Mouse (Mus musculus) forebrain, embryonic 14.5 days (tissue): ENCODE data around the gene Gabrb1. TPM values are rescaled to one million over a fixed set of nuclear protein-coding genes. Genes with fewer than 3 reads are reported as not detected.
A peak's percentile ranks its signal among the peaks of the same experiment; 100 is the strongest.

Source experiments
- ATAC-seq: fragments of 200-750 bp; cut with Nextera tagmentation; 2 replicates; pipeline ENCODE4 v1.8.0; 2017; ENCODE audit warnings: mild to moderate bottlenecking, moderate library complexity
- DNase-seq: peaks from one replicate; pipeline ENCODE4 v3.0.0-alpha.2; 2015; ENCODE audit warnings: low spot score
- H3K27ac ChIP-seq: fragments of 300-500 bp; sonication (generic); 2 replicates; pipeline ENCODE4 v1.5.1; 2014; ENCODE audit warnings: low read depth, mild to moderate bottlenecking, control low read depth, low read length, moderate library complexity
- H3K27me3 ChIP-seq: fragments of 300-500 bp; sonication (generic); replicated peaks from 2 replicates; pipeline ENCODE4 v1.6.1; 2014; ENCODE audit warnings: low read length, control low read depth, mixed read lengths; ENCODE audit not compliant: control insufficient read depth, insufficient read depth
- H3K36me3 ChIP-seq: fragments of 300-500 bp; sonication (generic); 2 replicates; pipeline ENCODE4 v1.6.1; 2014; ENCODE audit warnings: low read length, control low read depth; ENCODE audit not compliant: control insufficient read depth, insufficient read depth
- H3K4me1 ChIP-seq: fragments of 300-500 bp; sonication (generic); 2 replicates; pipeline ENCODE4 v1.6.1; 2014; ENCODE audit warnings: antibody characterized with exemption, low read length, control low read depth; ENCODE audit not compliant: control insufficient read depth, insufficient read depth
- H3K4me2 ChIP-seq: fragments of 300-500 bp; sonication (generic); 2 replicates; pipeline ENCODE4 v1.6.1; 2014; ENCODE audit warnings: mild to moderate bottlenecking, control low read depth, low read length
- H3K4me3 ChIP-seq: fragments of 300-500 bp; sonication (generic); 2 replicates; pipeline ENCODE4 v1.5.1; 2014; ENCODE audit warnings: low read depth, low read length, control low read depth
- H3K9ac ChIP-seq: fragments of 300-500 bp; sonication (generic); 2 replicates; pipeline ENCODE4 v1.6.1; 2014; ENCODE audit warnings: mild to moderate bottlenecking, low read length, control low read depth, moderate library complexity
- H3K9me3 ChIP-seq: fragments of 300-500 bp; sonication (generic); replicated peaks from 2 replicates; pipeline ENCODE4 v1.6.1; 2016; ENCODE audit warnings: low read length, control low read depth, mixed read lengths; ENCODE audit not compliant: control insufficient read depth
- WGBS: fragments of 180-500 bp; shearing (Covaris S2); extraction: QIAGEN DNeasy Blood & Tissue Kit; methylation state at CpG from one replicate; pipeline ENCODE4 v1.1.7; 2014; 5-methylcytosine and 5-hydroxymethylcytosine counted together
- polyA plus RNA-seq: library from polyadenylated mRNA; unstranded; fragments of >200 nt; fragmentation: Nextera tagmentation; extraction: Ambion mirVana; gene quantifications from 2 replicates; pipeline ENCODE4 v1.2.1, GENCODE M21; 2014

The Gabrb1 gene
- polyA plus RNA-seq, 1 experiment from 2014 or later, result 8.5 TPM

DNA sequence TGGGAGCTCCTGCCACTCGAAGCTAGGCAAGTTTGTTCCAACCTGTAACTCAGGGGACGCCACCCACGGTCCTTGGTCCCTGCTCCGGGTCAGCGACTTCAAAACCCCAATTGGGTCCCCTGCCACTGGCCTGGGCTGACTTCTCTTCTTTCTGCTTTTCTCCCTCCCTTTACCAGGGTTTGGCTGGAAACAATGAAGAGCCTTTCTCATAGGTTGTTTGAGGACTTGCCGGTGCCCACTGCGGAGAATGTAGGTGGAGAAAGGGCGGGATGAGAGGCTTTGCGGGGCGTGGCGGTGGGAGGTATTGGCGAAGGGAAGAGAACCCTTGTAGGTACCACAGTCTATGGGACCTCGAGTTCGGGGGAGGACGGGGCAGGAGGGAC lies 193 bp downstream of the Gabrb1 start, which contains the start of gene Gabra4:
Gabra4 (minus strand) TSS at position 194 of the 383 bp plus-strand sequence.
- no peaks in the 10 kb centered on the region for H3K27me3 ChIP-seq
- H3K4me1 ChIP-seq, result no peaks in the 10 kb centered on the region
- peak; percentile 47 for ATAC-seq
- H3K36me3 ChIP-seq, result no peaks in the 10 kb centered on the region
- peak within 1 kb of the TSS; percentile 98 for H3K4me2 ChIP-seq
- WGBS, result 1% methylated on average over 15 of the region's 15 CpGs
- no peaks in the 10 kb centered on the region for H3K9me3 ChIP-seq
- peak within 1 kb of the TSS; percentile 59 for H3K9ac ChIP-seq
- DNase-seq, result no peak
- H3K27ac ChIP-seq, result no peak within 1 kb of the TSS
- H3K4me3 ChIP-seq, result peak within 1 kb of the TSS; percentile 53

DNA sequence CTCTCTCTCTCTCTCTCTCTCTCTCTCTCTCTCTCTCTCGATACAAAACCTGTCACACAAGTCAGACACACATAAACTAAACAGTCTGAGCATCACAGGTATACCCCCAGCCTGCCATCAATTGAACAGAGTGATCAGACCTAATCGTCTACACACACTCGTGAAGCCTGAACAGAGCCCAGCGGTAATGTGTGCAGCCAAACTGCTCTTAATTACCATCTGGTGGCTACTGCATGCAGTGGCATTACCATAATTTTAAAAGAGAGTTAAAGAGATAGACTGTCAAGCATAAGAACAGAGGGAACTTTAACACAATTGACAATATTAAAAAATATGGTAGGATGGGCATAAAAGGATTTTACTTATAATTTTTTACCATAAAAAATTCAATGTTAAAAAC lies 7.7 kb downstream of the Gabrb1 start:
- no peak overlapping the region for H3K4me3 ChIP-seq
- ATAC-seq (peak; percentile 85), DNase-seq (peak; percentile 57)
- no peak overlapping the region for H3K4me2 ChIP-seq
- H3K9me3 ChIP-seq, result no peaks in the 10 kb centered on the region
- H3K27me3 ChIP-seq, result no peaks in the 10 kb centered on the region
- no peaks in the 10 kb centered on the region for H3K36me3 ChIP-seq
- no peaks in the 10 kb centered on the region for H3K4me1 ChIP-seq
- no peak overlapping the region for H3K9ac ChIP-seq
- no peak overlapping the region for H3K27ac ChIP-seq
- 25% methylated on average over 4 of the region's 4 CpGs for WGBS

DNA sequence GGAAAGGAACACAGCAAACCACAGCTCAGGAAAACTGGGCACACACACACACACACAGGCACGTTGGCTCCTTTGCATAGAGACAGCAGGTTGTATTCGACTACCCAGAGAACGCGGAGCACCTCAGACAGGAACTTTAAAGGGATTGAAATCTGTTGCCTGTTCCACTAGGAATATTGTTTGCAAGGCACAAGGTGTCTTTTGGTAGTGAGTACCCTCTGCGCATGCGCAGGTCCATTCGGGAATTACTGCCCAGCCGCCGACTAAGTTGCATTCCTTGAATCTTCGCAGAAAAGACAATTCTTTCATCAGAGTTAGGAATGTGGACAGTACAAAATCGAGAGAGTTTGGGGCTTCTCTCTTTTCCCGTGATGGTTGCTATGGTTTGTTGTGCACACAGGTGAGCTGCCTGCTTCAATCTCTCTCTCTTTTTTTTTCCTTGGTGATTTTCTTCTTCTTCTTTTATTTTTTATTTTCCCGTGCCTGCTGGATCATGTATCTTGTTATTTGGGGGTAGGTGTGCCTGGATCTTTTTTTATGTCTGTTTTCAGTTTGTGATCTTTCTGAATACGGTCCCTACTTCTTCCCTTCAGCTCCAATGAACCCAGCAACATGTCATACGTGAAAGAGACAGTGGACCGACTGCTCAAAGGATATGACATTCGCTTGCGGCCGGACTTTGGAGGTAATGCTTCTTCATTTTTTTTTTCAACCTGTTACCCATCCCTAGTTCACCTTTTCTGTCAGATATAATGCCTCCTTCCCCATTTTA lies 42.0 kb downstream of the Gabrb1 start:
- ATAC-seq (peak; percentile 30), DNase-seq (peak; percentile 85)
- peak overlapping the region; percentile 61 for H3K9ac ChIP-seq
- WGBS, result under 1% methylated on average over 19 of the region's 19 CpGs
- 0 out of 2 replicates have a peak overlapping the region, but pooled peaks have one; percentile 21 for H3K27ac ChIP-seq
- H3K4me1 ChIP-seq, result peaks cover 3% of the 10 kb centered on the region; the same call in 1 of the 2 replicates
- peak overlapping the region; percentile 94 for H3K4me2 ChIP-seq
- H3K9me3 ChIP-seq, result no peaks in the 10 kb centered on the region
- peak overlapping the region; percentile 46 for H3K4me3 ChIP-seq
- no peaks in the 10 kb centered on the region for H3K36me3 ChIP-seq
- H3K27me3 ChIP-seq, result no peaks in the 10 kb centered on the region

DNA sequence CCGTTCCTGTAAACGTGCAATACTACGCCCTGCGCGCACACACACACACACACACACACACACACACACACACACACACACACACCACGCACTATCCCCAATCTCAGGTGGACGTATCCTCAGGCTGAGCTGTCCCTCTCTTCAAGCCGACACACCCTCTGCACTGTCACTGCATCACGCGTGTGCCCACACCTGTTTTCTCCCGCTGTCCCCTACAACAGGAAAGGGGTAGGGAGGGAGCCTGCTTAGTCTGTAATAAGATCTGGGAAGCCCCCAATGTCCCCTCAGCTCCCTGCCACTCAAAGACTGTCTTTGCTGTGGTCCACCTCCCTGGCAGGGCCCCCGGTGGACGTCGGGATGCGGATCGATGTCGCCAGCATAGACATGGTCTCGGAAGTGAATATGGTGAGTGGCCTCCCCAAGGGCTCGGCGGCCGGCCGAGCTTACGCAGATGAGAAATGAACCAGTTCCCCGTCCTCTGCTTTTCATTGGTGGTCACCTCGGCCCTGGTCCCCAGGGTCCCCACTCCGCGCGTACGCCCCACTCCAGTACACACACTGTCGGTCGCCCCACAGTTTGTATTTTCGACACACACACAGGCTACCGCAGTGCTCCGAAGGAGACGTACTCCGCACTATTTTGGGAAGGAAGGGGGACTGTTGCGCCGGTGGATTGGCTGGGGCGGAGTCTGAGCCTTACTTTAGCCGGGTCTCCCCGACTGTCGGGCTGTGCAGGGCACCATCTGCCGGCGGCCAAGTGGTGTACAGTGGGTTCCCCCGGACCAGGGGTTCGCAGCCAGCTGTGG lies 42.8 kb downstream of the Gabrb1 start:
- peak; percentile 90 for ATAC-seq
- Histone ChIP-seq H3K27me3 (no peaks in the 10 kb centered on the region), H3K9me3 (no peaks in the 10 kb centered on the region), H3K9ac (peak overlapping the region; percentile 61), H3K36me3 (no peaks in the 10 kb centered on the region), H3K27ac (0 out of 2 replicates have a peak overlapping the region, but pooled peaks have one; percentile 21), H3K4me1 (peaks cover 3% of the 10 kb centered on the region; the same call in 1 of the 2 replicates), H3K4me3 (peak overlapping the region; percentile 46), H3K4me2 (peak overlapping the region; percentile 94)
- DNase-seq, result peak; percentile 68
- under 1% methylated on average over 46 of the region's 46 CpGs for WGBS

DNA sequence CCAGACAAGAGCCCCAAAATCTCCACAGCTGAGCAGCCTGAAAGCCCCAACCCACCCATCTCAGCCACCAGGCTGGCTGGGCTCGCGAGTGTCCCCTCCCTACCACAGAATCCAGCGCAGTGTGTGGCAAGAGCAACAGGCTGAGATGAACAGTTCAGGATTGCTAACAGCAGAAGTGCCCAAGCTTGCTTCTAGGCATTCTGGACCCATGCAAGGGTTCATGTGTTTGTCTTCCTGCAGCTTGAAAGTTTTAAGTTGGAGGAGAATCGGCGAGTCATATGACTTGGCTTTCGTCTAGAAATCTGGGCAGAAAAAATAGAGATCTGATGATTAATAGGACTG lies 43.3 kb downstream of the Gabrb1 start:
- peak overlapping the region; percentile 61; the same call in 1 of the 2 replicates for H3K9ac ChIP-seq
- H3K27ac ChIP-seq, result no peak overlapping the region
- H3K36me3 ChIP-seq, result no peaks in the 10 kb centered on the region
- ATAC-seq (no peak; the same call in 1 of the 2 replicates), DNase-seq (no peak)
- H3K4me1 ChIP-seq, result peaks cover 3% of the 10 kb centered on the region; the same call in 1 of the 2 replicates
- no peaks in the 10 kb centered on the region for H3K9me3 ChIP-seq
- peak overlapping the region; percentile 94 for H3K4me2 ChIP-seq
- H3K27me3 ChIP-seq, result no peaks in the 10 kb centered on the region
- peak overlapping the region; percentile 46 for H3K4me3 ChIP-seq
- 2% methylated on average over 6 of the region's 6 CpGs for WGBS

DNA sequence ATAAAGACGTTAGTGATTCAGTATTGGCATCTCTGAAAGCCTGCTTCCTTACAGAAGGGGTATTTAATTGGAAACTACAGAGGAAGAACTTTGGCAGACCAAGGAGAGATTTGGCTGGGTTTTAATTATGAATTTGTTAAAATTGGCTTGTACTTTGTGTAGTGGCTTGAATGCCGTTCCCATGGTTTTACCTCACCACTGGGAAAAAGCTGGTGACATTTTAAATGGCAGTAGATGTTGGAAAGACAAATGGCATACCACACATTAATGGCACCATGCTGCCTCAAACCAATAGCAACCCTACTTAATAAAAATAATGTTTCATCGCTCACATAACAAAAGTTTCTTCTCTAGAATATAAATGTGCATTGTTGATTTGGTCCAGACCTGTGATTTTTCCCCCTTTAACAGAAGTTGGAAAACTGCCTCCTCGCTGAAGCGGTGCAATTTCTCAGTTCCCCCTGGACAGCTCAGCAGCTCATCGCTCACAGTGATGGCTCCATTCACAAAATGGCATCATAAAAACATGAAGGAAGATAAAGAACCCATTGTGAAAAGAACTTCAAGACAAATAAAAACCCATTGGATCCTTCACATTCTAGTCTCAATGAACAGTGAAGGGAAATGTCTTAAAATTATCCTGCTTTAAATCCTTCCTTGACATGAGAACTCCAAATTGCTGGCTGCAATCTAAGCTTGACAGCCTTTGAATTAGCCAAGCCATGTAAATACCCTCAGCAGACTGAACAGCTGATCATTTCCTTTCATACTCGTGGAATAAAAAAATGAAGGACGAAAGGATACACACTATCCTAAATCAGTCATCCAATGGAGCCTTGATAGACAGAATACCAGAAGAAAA lies 75.2 kb downstream of the Gabrb1 start:
- no peaks in the 10 kb centered on the region for H3K27me3 ChIP-seq
- ATAC-seq, result peak; percentile 66; the same call in 1 of the 2 replicates

DNA sequence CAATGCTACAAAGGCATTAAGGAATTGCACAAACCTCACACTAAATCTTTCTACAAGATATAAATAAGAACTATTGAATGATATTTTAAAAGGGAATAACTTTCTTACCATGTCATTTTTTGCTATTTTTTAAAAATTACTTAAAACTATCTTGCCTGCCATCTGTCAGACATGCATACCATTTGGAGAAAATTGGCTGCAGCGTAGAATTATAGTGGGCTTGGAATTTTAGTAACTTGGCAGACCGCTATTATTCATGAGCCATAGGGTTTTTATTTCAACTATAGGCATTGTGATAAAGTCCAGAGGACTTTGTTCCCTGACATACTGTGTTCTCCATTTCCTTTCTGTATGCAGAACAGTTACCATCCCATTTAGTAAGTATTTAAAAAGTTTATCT lies 89.5 kb downstream of the Gabrb1 start:
- peak; percentile 27 for DNase-seq
- no peaks in the 10 kb centered on the region for H3K9me3 ChIP-seq
- no peaks in the 10 kb centered on the region for H3K4me1 ChIP-seq
- H3K27ac ChIP-seq, result no peak overlapping the region
- H3K36me3 ChIP-seq, result no peaks in the 10 kb centered on the region
- H3K9ac ChIP-seq, result no peak overlapping the region
- 79% methylated on average over 2 of the region's 2 CpGs for WGBS
- H3K4me2 ChIP-seq, result no peak overlapping the region
- H3K4me3 ChIP-seq, result no peak overlapping the region
- no peaks in the 10 kb centered on the region for H3K27me3 ChIP-seq
- no peak for ATAC-seq

More for the DNA sequence above, 75.2 kb downstream of the Gabrb1 start:
- peak; percentile 73 for DNase-seq
- no peaks in the 10 kb centered on the region for H3K36me3 ChIP-seq
- H3K4me2 ChIP-seq, result no peak overlapping the region
- H3K9me3 ChIP-seq, result no peaks in the 10 kb centered on the region
- no peak overlapping the region for H3K27ac ChIP-seq
- H3K4me3 ChIP-seq, result no peak overlapping the region
- 65% methylated on average over 8 of the region's 8 CpGs for WGBS
- H3K9ac ChIP-seq, result no peak overlapping the region
- H3K4me1 ChIP-seq, result no peaks in the 10 kb centered on the region

DNA sequence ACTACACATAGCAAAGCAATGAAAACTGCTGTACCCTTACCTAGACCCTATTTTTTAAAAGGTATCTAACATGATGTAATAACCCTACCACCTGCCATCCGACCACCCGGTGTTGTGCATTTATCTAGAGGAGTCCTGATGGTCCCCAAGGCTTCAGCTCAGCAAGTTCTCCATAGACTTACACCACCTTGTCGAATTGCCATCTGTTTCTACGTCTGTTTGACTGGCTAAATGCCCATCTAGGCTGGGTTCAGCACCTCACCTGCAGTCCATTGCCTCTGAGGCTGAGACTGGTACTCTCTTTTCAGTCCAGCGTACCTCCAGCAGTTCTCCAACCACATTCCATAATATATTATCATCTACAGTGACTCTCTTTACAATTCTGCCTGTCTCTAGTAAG lies 96.1 kb downstream of the Gabrb1 start:
- Histone ChIP-seq H3K4me1 (no peaks in the 10 kb centered on the region), H3K4me3 (no peak overlapping the region), H3K9me3 (no peaks in the 10 kb centered on the region), H3K9ac (no peak overlapping the region), H3K27me3 (no peaks in the 10 kb centered on the region), H3K27ac (no peak overlapping the region), H3K36me3 (no peaks in the 10 kb centered on the region), H3K4me2 (no peak overlapping the region)
- no peak for ATAC-seq
- DNase-seq, result no peak
- 85% methylated on average over 5 of the region's 5 CpGs for WGBS
